Mouse (Mus musculus): Measurements from ENCODE around the gene Baz1a. TPM values are rescaled to one million over a fixed set of nuclear protein-coding genes. Genes with fewer than 3 reads are reported as not detected.
"Not testable (repeated sequence)": the region's sequence is repeated elsewhere in the genome, so short reads cannot be mapped to it uniquely, and the experiment has no call there.

The Baz1a gene
- total and polyA plus RNA-seq, 2 experiments from 2014 or later, result 4.3 to 5.5 TPM

- no peak overlapping the region for H3K4me3 ChIP-seq (ENCODE audit: low read depth, low read length)
- DNase-seq (no peak), ATAC-seq (no peak)
- no peaks in the 10 kb centered on the region for H3K36me3 ChIP-seq (ENCODE audit: insufficient read depth)
- TF ChIP-seq CTCF (IDR thresholded peaks at IDR 0.05; ENCODE audit: low read depth), result no peak
- 83% methylated on average over 6 of the region's 6 CpGs for WGBS
- no peak overlapping the region for H3K9ac ChIP-seq
- H3K27ac ChIP-seq (ENCODE audit: low read depth, low read length), result no peak overlapping the region
- H3K27me3 ChIP-seq (ENCODE audit: insufficient read depth, low read length), result no peaks in the 10 kb centered on the region
- no peaks in the 10 kb centered on the region for H3K9me3 ChIP-seq (ENCODE audit: low read length)
- H3K4me1 ChIP-seq (ENCODE audit: insufficient read depth), result no peaks in the 10 kb centered on the region
- H3K4me2 ChIP-seq (ENCODE audit: low read depth), result no peak overlapping the region
Observed at GRCm38 (mm10) chr12:54980532-54980931, 33.6 kb downstream of the Baz1a start.

GRCm38 (mm10) chr12:54969033-54969432 is 45.1 kb downstream of the Baz1a start:
- Histone ChIP-seq H3K9me3 (ENCODE audit: low read length) (no peaks in the 10 kb centered on the region), H3K4me2 (ENCODE audit: low read depth) (no peak overlapping the region), H3K27ac (ENCODE audit: low read depth, low read length) (no peak overlapping the region), H3K4me1 (ENCODE audit: insufficient read depth) (no peaks in the 10 kb centered on the region), H3K36me3 (ENCODE audit: insufficient read depth) (peaks cover 4% of the 10 kb centered on the region), H3K9ac (no peak overlapping the region), H3K4me3 (ENCODE audit: low read depth, low read length) (no peak overlapping the region), H3K27me3 (ENCODE audit: insufficient read depth, low read length) (no peaks in the 10 kb centered on the region)
- DNase-seq (no peak), ATAC-seq (no peak)
- no peak for TF ChIP-seq CTCF (IDR thresholded peaks at IDR 0.05; ENCODE audit: low read depth)
- WGBS, result 86% methylated on average over 3 of the region's 3 CpGs

- no peak overlapping the region for H3K9ac ChIP-seq
- no peak overlapping the region for H3K27ac ChIP-seq (ENCODE audit: low read depth, low read length)
- H3K27me3 ChIP-seq (ENCODE audit: insufficient read depth, low read length), result no peaks in the 10 kb centered on the region
- no peak for TF ChIP-seq CTCF (IDR thresholded peaks at IDR 0.05; ENCODE audit: low read depth)
- DNase-seq (no peak), ATAC-seq (no peak)
- H3K9me3 ChIP-seq (ENCODE audit: low read length), result no peaks in the 10 kb centered on the region
- no peaks in the 10 kb centered on the region for H3K4me1 ChIP-seq (ENCODE audit: insufficient read depth)
- no peak overlapping the region for H3K4me2 ChIP-seq (ENCODE audit: low read depth)
- WGBS, result 93% methylated on average over 4 of the region's 4 CpGs
- no peaks in the 10 kb centered on the region for H3K36me3 ChIP-seq (ENCODE audit: insufficient read depth)
- H3K4me3 ChIP-seq (ENCODE audit: low read depth, low read length), result no peak overlapping the region
Observed at GRCm38 (mm10) chr12:54965532-54966160, 48.5 kb downstream of the Baz1a start.

- WGBS, result 75% methylated on average over 2 of the region's 2 CpGs
- ATAC-seq (no peak), DNase-seq (no peak)
- no peak overlapping the region for H3K9ac ChIP-seq
- H3K4me1 ChIP-seq (ENCODE audit: insufficient read depth), result no peaks in the 10 kb centered on the region
- H3K4me2 ChIP-seq (ENCODE audit: low read depth), result no peak overlapping the region
- H3K4me3 ChIP-seq (ENCODE audit: low read depth, low read length), result no peak overlapping the region
- H3K27ac ChIP-seq (ENCODE audit: low read depth, low read length), result no peak overlapping the region
- H3K9me3 ChIP-seq (ENCODE audit: low read length), result no peaks in the 10 kb centered on the region
- H3K36me3 ChIP-seq (ENCODE audit: insufficient read depth), result no peaks in the 10 kb centered on the region
- TF ChIP-seq CTCF (IDR thresholded peaks at IDR 0.05; ENCODE audit: low read depth), result no peak
- no peaks in the 10 kb centered on the region for H3K27me3 ChIP-seq (ENCODE audit: insufficient read depth, low read length)
Observed at GRCm38 (mm10) chr12:54959569-54959968, 54.6 kb downstream of the Baz1a start.

GRCm38 (mm10) chr12:54956974-54957373 is 57.2 kb downstream of the Baz1a start:
- H3K4me3 ChIP-seq (ENCODE audit: low read depth, low read length), result no peak overlapping the region
- no peaks in the 10 kb centered on the region for H3K4me1 ChIP-seq (ENCODE audit: insufficient read depth)
- no peak overlapping the region for H3K27ac ChIP-seq (ENCODE audit: low read depth, low read length)
- H3K27me3 ChIP-seq (ENCODE audit: insufficient read depth, low read length), result no peaks in the 10 kb centered on the region
- no peaks in the 10 kb centered on the region for H3K36me3 ChIP-seq (ENCODE audit: insufficient read depth)
- DNase-seq (no peak), ATAC-seq (no peak)
- TF ChIP-seq CTCF (IDR thresholded peaks at IDR 0.05; ENCODE audit: low read depth), result no peak
- H3K9me3 ChIP-seq (ENCODE audit: low read length), result no peaks in the 10 kb centered on the region
- WGBS, result 88% methylated on average over 2 of the region's 2 CpGs
- no peak overlapping the region for H3K9ac ChIP-seq
- H3K4me2 ChIP-seq (ENCODE audit: low read depth), result no peak overlapping the region

GRCm38 (mm10) chr12:54956457-54956856 is 57.7 kb downstream of the Baz1a start:
- DNase-seq (no peak), ATAC-seq (no peak)
- Histone ChIP-seq H3K36me3 (ENCODE audit: insufficient read depth) (no peaks in the 10 kb centered on the region), H3K4me3 (ENCODE audit: low read depth, low read length) (no peak overlapping the region), H3K4me2 (ENCODE audit: low read depth) (no peak overlapping the region), H3K27ac (ENCODE audit: low read depth, low read length) (no peak overlapping the region), H3K9ac (no peak overlapping the region), H3K27me3 (ENCODE audit: insufficient read depth, low read length) (no peaks in the 10 kb centered on the region), H3K9me3 (ENCODE audit: low read length) (no peaks in the 10 kb centered on the region), H3K4me1 (ENCODE audit: insufficient read depth) (no peaks in the 10 kb centered on the region)
- 89% methylated on average over 4 of the region's 4 CpGs for WGBS
- TF ChIP-seq CTCF (IDR thresholded peaks at IDR 0.05; ENCODE audit: low read depth), result no peak

- Histone ChIP-seq H3K4me2 (ENCODE audit: low read depth) (no peak overlapping the region), H3K9me3 (ENCODE audit: low read length) (no peaks in the 10 kb centered on the region), H3K9ac (no peak overlapping the region), H3K27ac (ENCODE audit: low read depth, low read length) (no peak overlapping the region), H3K27me3 (ENCODE audit: insufficient read depth, low read length) (no peaks in the 10 kb centered on the region), H3K36me3 (ENCODE audit: insufficient read depth) (no peaks in the 10 kb centered on the region), H3K4me3 (ENCODE audit: low read depth, low read length) (no peak overlapping the region), H3K4me1 (ENCODE audit: insufficient read depth) (no peaks in the 10 kb centered on the region)
- DNase-seq (no peak), ATAC-seq (no peak)
- no peak for TF ChIP-seq CTCF (IDR thresholded peaks at IDR 0.05; ENCODE audit: low read depth)
- WGBS, result 68% methylated on average over 6 of the region's 6 CpGs
Observed at GRCm38 (mm10) chr12:54946116-54946515, 68.0 kb downstream of the Baz1a start.

- not testable (repeated sequence) for H3K4me3 ChIP-seq (ENCODE audit: low read depth, low read length); DNase-seq; H3K4me2 ChIP-seq (ENCODE audit: low read depth); H3K36me3 ChIP-seq (ENCODE audit: insufficient read depth); ATAC-seq; H3K9ac ChIP-seq; H3K4me1 ChIP-seq (ENCODE audit: insufficient read depth); H3K27me3 ChIP-seq (ENCODE audit: insufficient read depth, low read length); H3K27ac ChIP-seq (ENCODE audit: low read depth, low read length); H3K9me3 ChIP-seq (ENCODE audit: low read length)
- 89% methylated on average over 6 of the region's 6 CpGs for WGBS
Observed at GRCm38 (mm10) chr12:54942586-54943157, 71.5 kb downstream of the Baz1a start.

- DNase-seq; H3K9ac ChIP-seq; H3K27me3 ChIP-seq (ENCODE audit: insufficient read depth, low read length); H3K9me3 ChIP-seq (ENCODE audit: low read length); H3K4me3 ChIP-seq (ENCODE audit: low read depth, low read length); H3K36me3 ChIP-seq (ENCODE audit: insufficient read depth); H3K27ac ChIP-seq (ENCODE audit: low read depth, low read length); H3K4me2 ChIP-seq (ENCODE audit: low read depth); ATAC-seq; H3K4me1 ChIP-seq (ENCODE audit: insufficient read depth): not testable (repeated sequence)
- WGBS, result 97% methylated on average over 5 of the region's 5 CpGs
Observed at GRCm38 (mm10) chr12:54937581-54938343, 76.4 kb downstream of the Baz1a start.
